Mouse (Mus musculus) hindbrain, embryonic 14.5 days (tissue): ENCODE data around the gene Tmprss13. TPM values are rescaled to one million over a fixed set of nuclear protein-coding genes. Genes with fewer than 3 reads are reported as not detected.
A peak's percentile ranks its signal among the peaks of the same experiment; 100 is the strongest.

Source experiments
- ATAC-seq: fragments of 200-750 bp; cut with Nextera tagmentation; 2 replicates; pipeline ENCODE4 v1.8.0; 2017; ENCODE audit warnings: moderate number of reproducible peaks, mild to moderate bottlenecking, moderate TSS enrichment, moderate library complexity; ENCODE audit not compliant: low FRiP score
- DNase-seq: peaks from one replicate; pipeline ENCODE4 v3.0.0-alpha.2; 2015; ENCODE audit warnings: low spot score
- H3K27ac ChIP-seq: fragments of 300-500 bp; sonication (generic); 2 replicates; pipeline ENCODE4 v1.5.1; 2014; ENCODE audit warnings: mild to moderate bottlenecking, moderate library complexity
- H3K27me3 ChIP-seq: fragments of 300-500 bp; sonication (generic); 2 replicates; pipeline ENCODE4 v1.6.1; 2014; ENCODE audit warnings: mild to moderate bottlenecking, low read length, mixed read lengths; ENCODE audit not compliant: control insufficient read depth, insufficient read depth
- H3K36me3 ChIP-seq: fragments of 300-500 bp; sonication (generic); replicated peaks from 2 replicates; pipeline ENCODE4 v1.6.1; 2014; ENCODE audit not compliant: control insufficient read depth, insufficient read depth
- H3K4me1 ChIP-seq: fragments of 300-500 bp; sonication (generic); replicated peaks from 2 replicates; pipeline ENCODE4 v1.6.1; 2014; ENCODE audit warnings: antibody characterized with exemption, low read length, mixed read lengths; ENCODE audit not compliant: control insufficient read depth, insufficient read depth
- H3K4me2 ChIP-seq: fragments of 300-500 bp; sonication (generic); replicated peaks from 2 replicates; pipeline ENCODE4 v1.6.1; 2014; ENCODE audit warnings: mild to moderate bottlenecking, moderate library complexity
- H3K4me3 ChIP-seq: fragments of 300-500 bp; sonication (generic); replicated peaks from 2 replicates; pipeline ENCODE4 v1.5.1; 2014; ENCODE audit warnings: mild to moderate bottlenecking, low read length
- H3K9ac ChIP-seq: fragments of 300-500 bp; sonication (generic); 2 replicates; pipeline ENCODE4 v1.6.1; 2014
- H3K9me3 ChIP-seq: fragments of 300-500 bp; sonication (generic); 2 replicates; pipeline ENCODE4 v1.6.1; 2016; ENCODE audit warnings: low read length; ENCODE audit not compliant: control insufficient read depth
- WGBS: fragments of 180-500 bp; shearing (Covaris S2); extraction: QIAGEN DNeasy Blood & Tissue Kit; methylation state at CpG from one replicate; pipeline ENCODE4 v1.1.7; 2014; 5-methylcytosine and 5-hydroxymethylcytosine counted together
- polyA plus RNA-seq: library from polyadenylated mRNA; unstranded; fragments of >200 nt; fragmentation: Nextera tagmentation; extraction: Ambion mirVana; gene quantifications from 2 replicates; pipeline ENCODE4 v1.2.1, GENCODE M21; 2014

The Tmprss13 gene
- polyA plus RNA-seq, 1 experiment from 2014 or later = not detected

- no peak for ATAC-seq
- WGBS = 57% methylated on average over 5 of the region's 5 CpGs
These were observed 31.0 kb downstream of the Tmprss13 start for GRCm38 (mm10) chr9:45349851-45350250.

GRCm38 (mm10) chr9:45355192-45355591 lies 36.3 kb downstream of the Tmprss13 start:
- no peak overlapping the region for H3K9ac ChIP-seq
- 90% methylated on average over 2 of the region's 2 CpGs for WGBS

More at GRCm38 (mm10) chr9:45349851-45350250, 31.0 kb downstream of the Tmprss13 start:
- Histone ChIP-seq H3K4me2 (no peak overlapping the region), H3K9ac (no peak overlapping the region), H3K4me1 (0 out of 2 replicates have a peak, but pooled peaks cover 2% of the 10 kb centered on the region), H3K36me3 (no peaks in the 10 kb centered on the region), H3K27ac (no peak overlapping the region), H3K4me3 (no peak overlapping the region), H3K9me3 (no peaks in the 10 kb centered on the region), H3K27me3 (no peaks in the 10 kb centered on the region)
- DNase-seq = no peak

GRCm38 (mm10) chr9:45358356-45358755 lies 39.5 kb downstream of the Tmprss13 start:
- DNase-seq = no peak
- 67% methylated on average over 7 of the region's 7 CpGs for WGBS
- ATAC-seq = no peak

More at GRCm38 (mm10) chr9:45355192-45355591, 36.3 kb downstream of the Tmprss13 start:
- Histone ChIP-seq H3K4me1 (no peaks in the 10 kb centered on the region), H3K36me3 (no peaks in the 10 kb centered on the region), H3K27me3 (no peaks in the 10 kb centered on the region), H3K27ac (no peak overlapping the region), H3K9me3 (no peaks in the 10 kb centered on the region), H3K4me3 (no peak overlapping the region), H3K4me2 (no peak overlapping the region)
- no peak for ATAC-seq
- DNase-seq = no peak

GRCm38 (mm10) chr9:45362051-45362461 lies 43.2 kb downstream of the Tmprss13 start:
- H3K27me3 ChIP-seq = no peaks in the 10 kb centered on the region
- no peaks in the 10 kb centered on the region for H3K4me1 ChIP-seq
- H3K9me3 ChIP-seq = no peaks in the 10 kb centered on the region
- 44% methylated on average over 2 of the region's 2 CpGs for WGBS
- no peak overlapping the region for H3K9ac ChIP-seq
- H3K36me3 ChIP-seq = no peaks in the 10 kb centered on the region
- DNase-seq (no peak), ATAC-seq (no peak)
- H3K27ac ChIP-seq = no peak overlapping the region
- no peak overlapping the region for H3K4me2 ChIP-seq
- no peak overlapping the region for H3K4me3 ChIP-seq

More at GRCm38 (mm10) chr9:45358356-45358755, 39.5 kb downstream of the Tmprss13 start:
- Histone ChIP-seq H3K9ac (no peak overlapping the region), H3K9me3 (no peaks in the 10 kb centered on the region), H3K27me3 (no peaks in the 10 kb centered on the region), H3K27ac (no peak overlapping the region), H3K4me3 (no peak overlapping the region), H3K4me2 (no peak overlapping the region), H3K4me1 (no peaks in the 10 kb centered on the region), H3K36me3 (no peaks in the 10 kb centered on the region)

- no peaks in the 10 kb centered on the region for H3K9me3 ChIP-seq
- H3K27ac ChIP-seq = no peak overlapping the region
- DNase-seq = no peak
- no peaks in the 10 kb centered on the region for H3K36me3 ChIP-seq
- no peaks in the 10 kb centered on the region for H3K27me3 ChIP-seq
- 54% methylated on average over 7 of the region's 7 CpGs for WGBS
- no peak overlapping the region for H3K9ac ChIP-seq
- no peaks in the 10 kb centered on the region for H3K4me1 ChIP-seq
- no peak for ATAC-seq
- H3K4me2 ChIP-seq = no peak overlapping the region
- H3K4me3 ChIP-seq = no peak overlapping the region
These were observed 44.8 kb downstream of the Tmprss13 start for GRCm38 (mm10) chr9:45363639-45364214.

- Histone ChIP-seq H3K36me3 (no peaks in the 10 kb centered on the region), H3K9me3 (no peaks in the 10 kb centered on the region), H3K4me1 (peaks cover 18% of the 10 kb centered on the region), H3K4me2 (no peak overlapping the region), H3K4me3 (no peak overlapping the region), H3K27me3 (no peaks in the 10 kb centered on the region), H3K27ac (no peak overlapping the region), H3K9ac (no peak overlapping the region)
- 64% methylated on average over 8 of the region's 8 CpGs for WGBS
- ATAC-seq (no peak), DNase-seq (no peak)
These were observed 48.8 kb downstream of the Tmprss13 start for GRCm38 (mm10) chr9:45367716-45368115.

GRCm38 (mm10) chr9:45368341-45368901 lies 49.5 kb downstream of the Tmprss13 start:
- H3K36me3 ChIP-seq = no peaks in the 10 kb centered on the region
- DNase-seq (no peak), ATAC-seq (no peak)
- H3K4me3 ChIP-seq = no peak overlapping the region
- no peaks in the 10 kb centered on the region for H3K27me3 ChIP-seq
- WGBS = 82% methylated on average over 5 of the region's 5 CpGs
- H3K27ac ChIP-seq = no peak overlapping the region
- no peaks in the 10 kb centered on the region for H3K9me3 ChIP-seq
- H3K9ac ChIP-seq = no peak overlapping the region
- no peak overlapping the region for H3K4me2 ChIP-seq
- H3K4me1 ChIP-seq = peaks cover 19% of the 10 kb centered on the region

GRCm38 (mm10) chr9:45370117-45370561 lies 51.2 kb downstream of the Tmprss13 start, which contains the start of gene Fxyd6:
Gene Fxyd6, plus strand, starts transcription at chr9:45370185.
- Histone ChIP-seq H3K9me3 (no peaks in the 10 kb centered on the region), H3K27me3 (no peaks in the 10 kb centered on the region), H3K4me3 (peak within 1 kb of the TSS; percentile 55), H3K4me1 (peaks cover 19% of the 10 kb centered on the region), H3K36me3 (0 out of 2 replicates have a peak, but pooled peaks cover 2% of the 10 kb centered on the region), H3K9ac (peak within 1 kb of the TSS; percentile 72), H3K27ac (peak within 1 kb of the TSS; percentile 84), H3K4me2 (peak within 1 kb of the TSS; percentile 69)
- ATAC-seq (peak; percentile 77), DNase-seq (peak; percentile 55)
- WGBS = under 1% methylated on average over 28 of the region's 28 CpGs

GRCm38 (mm10) chr9:45370616-45371336 lies 51.9 kb downstream of the Tmprss13 start:
- DNase-seq = peak; percentile 48
- H3K4me1 ChIP-seq = peaks cover 19% of the 10 kb centered on the region
- H3K9ac ChIP-seq = peak overlapping the region; percentile 72
- no peaks in the 10 kb centered on the region for H3K27me3 ChIP-seq
- no peaks in the 10 kb centered on the region for H3K9me3 ChIP-seq
- peak overlapping the region; percentile 69 for H3K4me2 ChIP-seq
- peak overlapping the region; percentile 84 for H3K27ac ChIP-seq
- H3K36me3 ChIP-seq = peaks cover 6% of the 10 kb centered on the region; the same call in 1 of the 2 replicates
- peak overlapping the region; percentile 55 for H3K4me3 ChIP-seq
- 2% methylated on average over 25 of the region's 25 CpGs for WGBS
- ATAC-seq = peak; percentile 12; the same call in 1 of the 2 replicates
